Comparison of ENCODE assay signal across 28 mouse cellular contexts in genomic region chr11:116555572-116555971, GRCm38 (mm10). TPM values are rescaled to one million over a fixed set of nuclear protein-coding genes. Genes with fewer than 3 reads are reported as not detected.
DNase-seq lines count a peak whose midpoint lies in the region; ATAC-seq lines count a peak whose summit lies in the region.
"Had no signal": no experiment of that assay in that cellular context is flagged by ENCODE, and none has a peak within 500 bp of the region (broad histone marks: within the 10 kb centered on the region; RNA-seq: fewer than 3 reads in every experiment).

No protein-coding gene starts in this region.

- no peaks in the 10 kb centered on the region for H3K9me3 ChIP-seq in heart, embryonic 13.5 days
- H3K9me3 ChIP-seq in kidney, embryonic 15.5 days (replicated peaks): no peaks in the 10 kb centered on the region
- H3K9me3 ChIP-seq in midbrain, embryonic 16.5 days (replicated peaks; ENCODE audit: control insufficient read depth, low read length, poor library complexity, severe bottlenecking): no peaks in the 10 kb centered on the region
- no peaks in the 10 kb centered on the region for H3K9me3 ChIP-seq in midbrain, embryonic 11.5 days (ENCODE audit: control insufficient read depth, low read length)
- H3K9me3 ChIP-seq: embryonic facial prominence, embryonic 10.5 days; intestine, embryonic 15.5 days had no signal

- H3K4me2 ChIP-seq in heart, embryonic 13.5 days: peak overlapping the region; percentile 10; the same call in 1 of the 2 replicates
- no peak overlapping the region for H3K4me2 ChIP-seq in kidney, embryonic 15.5 days
- no peak overlapping the region for H3K4me2 ChIP-seq in midbrain, embryonic 16.5 days (ENCODE audit: low read length)
- no peak overlapping the region for H3K4me2 ChIP-seq in midbrain, embryonic 11.5 days
- H3K4me2 ChIP-seq: intestine, embryonic 15.5 days; lung, embryonic 14.5 days had no signal

- H3K4me1 ChIP-seq in heart, embryonic 13.5 days: peaks cover 71% of the 10 kb centered on the region
- peaks cover 39% of the 10 kb centered on the region for H3K4me1 ChIP-seq in kidney, embryonic 15.5 days
- H3K4me1 ChIP-seq in midbrain, embryonic 16.5 days (ENCODE audit: control insufficient read depth, insufficient read depth, low read length): peaks cover 22% of the 10 kb centered on the region
- no peaks in the 10 kb centered on the region; the same call in none of the 2 replicates for H3K4me1 ChIP-seq in midbrain, embryonic 11.5 days (ENCODE audit: control insufficient read depth, insufficient read depth, low read length)

- DNase-seq in heart, adult 9 months (ENCODE audit: low spot score in 2 of 2): no peak
- DNase-seq in kidney, adult 18-20 months: no peak
- DNase-seq in midbrain, embryonic 11.5 days (ENCODE audit: low spot score, missing footprints): no peak
- no peak for DNase-seq in layer of hippocampus, adult 9-10 months (ENCODE audit: low spot score)
- DNase-seq: adrenal gland, adult 2 months; B cell, adult 2 months; cerebellum, adult 11-12 months; cerebellum, postnatal 10 days; heart, postnatal 4 days; kidney, adult 9 months; kidney, postnatal 25 days; layer of hippocampus, postnatal 36 days; lung, embryonic 14.5 days; lung, postnatal 36 days; right cerebral cortex, adult 18-20 months; right cerebral cortex, postnatal 4 days; thymus, adult 18-20 months; thymus, postnatal 36 days had no signal

- no peaks in the 10 kb centered on the region for H3K27me3 ChIP-seq in heart, embryonic 13.5 days (replicated peaks)
- no peaks in the 10 kb centered on the region for H3K27me3 ChIP-seq in kidney, embryonic 15.5 days
- no peaks in the 10 kb centered on the region for H3K27me3 ChIP-seq in midbrain, embryonic 16.5 days (ENCODE audit: control insufficient read depth, insufficient read depth, low read depth, low read length)
- H3K27me3 ChIP-seq in midbrain, embryonic 11.5 days (ENCODE audit: control insufficient read depth, insufficient read depth, low read length): no peaks in the 10 kb centered on the region
- H3K27me3 ChIP-seq: intestine, embryonic 15.5 days had no signal

- no peak overlapping the region for H3K4me3 ChIP-seq in heart, embryonic 13.5 days
- H3K4me3 ChIP-seq in kidney, embryonic 15.5 days (replicated peaks): no peak overlapping the region
- no peak overlapping the region for H3K4me3 ChIP-seq in midbrain, embryonic 16.5 days (ENCODE audit: low read depth, low read length)
- H3K4me3 ChIP-seq in midbrain, embryonic 11.5 days (ENCODE audit: low read depth, low read length): no peak overlapping the region
- H3K4me3 ChIP-seq: embryonic facial prominence, embryonic 10.5 days; intestine, embryonic 15.5 days; layer of hippocampus, adult 2 months; myocyte had no signal

- no peak overlapping the region; the same call in 1 of the 2 replicates for H3K27ac ChIP-seq in heart, embryonic 13.5 days (replicated peaks)
- 0 out of 2 replicates have a peak overlapping the region, but pooled peaks have one; percentile 37 for H3K27ac ChIP-seq in kidney, embryonic 15.5 days
- H3K27ac ChIP-seq in midbrain, embryonic 16.5 days (ENCODE audit: low read length): peak overlapping the region; percentile 24; the same call in 1 of the 2 replicates
- no peak overlapping the region for H3K27ac ChIP-seq in midbrain, embryonic 11.5 days (ENCODE audit: low read depth, low read length)
- H3K27ac ChIP-seq: embryonic facial prominence, embryonic 10.5 days; intestine, embryonic 15.5 days; layer of hippocampus, adult 2 months had no signal

- no peaks in the 10 kb centered on the region for H3K36me3 ChIP-seq in heart, embryonic 13.5 days
- no peaks in the 10 kb centered on the region for H3K36me3 ChIP-seq in kidney, embryonic 15.5 days
- H3K36me3 ChIP-seq in midbrain, embryonic 16.5 days (ENCODE audit: control insufficient read depth, insufficient read depth, low read length): no peaks in the 10 kb centered on the region
- H3K36me3 ChIP-seq in midbrain, embryonic 11.5 days (ENCODE audit: control insufficient read depth, insufficient read depth, low read length): no peaks in the 10 kb centered on the region
- H3K36me3 ChIP-seq: intestine, embryonic 15.5 days had no signal

- no peak for ATAC-seq in heart, embryonic 13.5 days (ENCODE audit: extremely low read depth, insufficient number of reproducible peaks, low FRiP score, low TSS enrichment)
- no peak for ATAC-seq in kidney, embryonic 15.5 days (replicated peaks; ENCODE audit: low FRiP score)
- peak; percentile 40; the same call in 1 of the 2 replicates for ATAC-seq in midbrain, embryonic 16.5 days
- ATAC-seq in midbrain, embryonic 11.5 days (ENCODE audit: low FRiP score): no peak

- H3K9ac ChIP-seq in heart, embryonic 13.5 days: peak overlapping the region; percentile 50
- H3K9ac ChIP-seq in kidney, embryonic 15.5 days: no peak overlapping the region
- H3K9ac ChIP-seq in midbrain, embryonic 16.5 days (ENCODE audit: low read depth, low read length): no peak overlapping the region
- H3K9ac ChIP-seq in midbrain, embryonic 11.5 days (ENCODE audit: low read length): no peak overlapping the region
- H3K9ac ChIP-seq: intestine, embryonic 15.5 days had no signal

- 29% methylated on average over 1 of the region's 1 CpGs for WGBS in heart, embryonic 13.5 days
- 38% methylated on average over 1 of the region's 1 CpGs for WGBS in kidney, embryonic 15.5 days
- 88% methylated on average over 1 of the region's 1 CpGs for WGBS in midbrain, embryonic 16.5 days
- 80% methylated on average over 1 of the region's 1 CpGs for WGBS in midbrain, embryonic 11.5 days

RNA-seq across cellular contexts. Expression of gene Sphk1, which starts 24.8 kb away (rescaled TPM):
- 2.0 and 2.6 TPM in 2 replicates for polyA plus RNA-seq in heart, embryonic 13.5 days (2015; fragmentation: Nextera tagmentation; extraction: Ambion mirVana)
- 4.1 and 6.3 TPM in 2 replicates for polyA plus RNA-seq in kidney, embryonic 15.5 days (2015; fragmentation: Nextera tagmentation; extraction: Ambion mirVana)
- 4.4 and 5.5 TPM in 2 replicates for polyA plus RNA-seq in midbrain, embryonic 16.5 days (2015; fragmentation: Nextera tagmentation; extraction: Ambion mirVana)
- 7.1 and 8.3 TPM in 2 replicates for polyA plus RNA-seq in midbrain, embryonic 11.5 days (2014; fragmentation: Nextera tagmentation; extraction: Ambion mirVana)

RNA-seq across cellular contexts. Expression of gene Ube2o, which starts 25.7 kb away (rescaled TPM):
- 7.9 and 8.3 TPM in 2 replicates for polyA plus RNA-seq in heart, embryonic 13.5 days (2015; fragmentation: Nextera tagmentation; extraction: Ambion mirVana)
- polyA plus RNA-seq in kidney, embryonic 15.5 days (2015; fragmentation: Nextera tagmentation; extraction: Ambion mirVana): 7.3 and 7.4 TPM in 2 replicates
- polyA plus RNA-seq in midbrain, embryonic 16.5 days (2015; fragmentation: Nextera tagmentation; extraction: Ambion mirVana): 15.5 and 17.0 TPM in 2 replicates
- 13.6 and 18.7 TPM in 2 replicates for polyA plus RNA-seq in midbrain, embryonic 11.5 days (2014; fragmentation: Nextera tagmentation; extraction: Ambion mirVana)

RNA-seq across cellular contexts. Expression of gene Aanat, which starts 30.7 kb away (rescaled TPM):
- not detected in 2 replicates for polyA plus RNA-seq in heart, embryonic 13.5 days (2015; fragmentation: Nextera tagmentation; extraction: Ambion mirVana)
- polyA plus RNA-seq in kidney, embryonic 15.5 days (2015; fragmentation: Nextera tagmentation; extraction: Ambion mirVana): not detected in 2 replicates
- 0.20 and 0.36 TPM in 2 replicates for polyA plus RNA-seq in midbrain, embryonic 16.5 days (2015; fragmentation: Nextera tagmentation; extraction: Ambion mirVana)
- polyA plus RNA-seq in midbrain, embryonic 11.5 days (2014; fragmentation: Nextera tagmentation; extraction: Ambion mirVana): not detected in 2 replicates
- polyA plus RNA-seq: adrenal gland, adult 2 months; embryonic facial prominence, embryonic 10.5 days; heart, embryonic 16.5 days; intestine, embryonic 15.5 days; liver, adult 2 months; lung, embryonic 14.5 days; myocyte; stomach, embryonic 14.5 days had no signal

Comparison
In these comparisons a context has a peak if more than half of its experiments do, and no peak if none do; other contexts are left out.
1. H3K27ac ChIP-seq: peak in kidney, embryonic 15.5 days (single experiment) and midbrain, embryonic 16.5 days (single experiment); none in heart, embryonic 13.5 days (single experiment) and midbrain, embryonic 11.5 days (single experiment).